Mouse (Mus musculus): Measurements from ENCODE around the gene Slc20a1. TPM values are rescaled to one million over a fixed set of nuclear protein-coding genes. Genes with fewer than 3 reads are reported as not detected.

Slc20a1 gene
- polyA plus RNA-seq, 2 experiments from 2014 or later = 94.7 to 130 TPM

DNA sequence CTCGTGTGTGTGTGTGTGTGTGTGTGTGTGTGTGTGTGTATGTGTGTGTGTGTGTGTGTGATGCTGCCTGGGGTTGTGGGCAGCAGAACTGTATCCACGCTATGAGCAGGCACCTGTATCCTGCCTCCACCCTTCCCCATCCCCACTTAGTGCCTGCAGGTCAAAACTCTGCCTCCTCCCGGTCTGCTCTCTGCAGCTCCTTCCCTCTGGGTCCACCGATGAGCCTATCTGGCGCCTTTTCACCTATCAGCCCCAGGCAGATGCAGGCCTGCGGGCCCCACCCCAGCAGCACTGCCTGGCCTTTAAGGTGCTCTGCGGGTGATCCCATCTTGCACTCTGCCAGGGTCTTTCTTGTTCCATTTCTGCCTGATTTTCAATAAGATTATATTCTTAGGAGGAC is 29.1 kb downstream of the Slc20a1 start:
- ATAC-seq = no peak

DNA sequence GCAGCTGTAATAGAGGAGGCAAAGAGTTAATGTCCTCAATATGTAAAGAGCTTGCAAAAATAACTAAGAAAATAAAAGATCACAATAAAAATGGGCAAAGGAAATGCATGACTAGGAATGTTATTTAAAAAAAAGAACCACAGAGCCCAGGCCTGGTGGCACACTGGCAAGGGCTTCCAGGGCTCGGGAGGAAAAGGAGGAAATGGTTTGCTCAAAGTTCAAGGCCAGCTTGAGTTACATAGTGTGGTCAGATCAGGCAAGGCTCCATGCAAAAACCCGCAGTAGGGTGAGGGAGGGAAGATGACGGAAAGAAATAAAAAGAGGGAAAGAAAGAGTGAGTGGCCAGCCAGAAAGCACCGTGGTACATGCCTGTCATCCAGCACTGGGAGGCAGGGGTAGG is 30.0 kb downstream of the Slc20a1 start:
- ATAC-seq = no peak

DNA sequence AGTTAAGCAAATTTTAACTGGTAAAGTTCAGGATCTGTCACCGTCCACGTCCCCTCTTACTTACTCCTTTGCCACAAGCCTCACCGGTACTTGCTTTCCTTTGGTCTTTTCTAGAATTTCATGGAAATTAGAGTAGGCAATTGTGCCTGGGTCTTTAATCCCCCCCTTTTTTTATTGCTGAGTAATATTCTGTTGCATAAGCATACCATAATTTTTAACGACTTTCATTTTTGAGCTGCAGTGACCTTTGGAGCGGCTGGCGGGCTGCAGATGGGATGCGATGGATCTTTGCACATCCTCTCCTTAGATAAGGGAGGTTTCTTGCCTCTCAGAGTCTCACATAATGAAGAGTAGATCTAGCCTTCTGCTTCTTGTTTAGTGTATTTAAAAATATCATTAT is 30.8 kb downstream of the Slc20a1 start:
- no peak for ATAC-seq

DNA sequence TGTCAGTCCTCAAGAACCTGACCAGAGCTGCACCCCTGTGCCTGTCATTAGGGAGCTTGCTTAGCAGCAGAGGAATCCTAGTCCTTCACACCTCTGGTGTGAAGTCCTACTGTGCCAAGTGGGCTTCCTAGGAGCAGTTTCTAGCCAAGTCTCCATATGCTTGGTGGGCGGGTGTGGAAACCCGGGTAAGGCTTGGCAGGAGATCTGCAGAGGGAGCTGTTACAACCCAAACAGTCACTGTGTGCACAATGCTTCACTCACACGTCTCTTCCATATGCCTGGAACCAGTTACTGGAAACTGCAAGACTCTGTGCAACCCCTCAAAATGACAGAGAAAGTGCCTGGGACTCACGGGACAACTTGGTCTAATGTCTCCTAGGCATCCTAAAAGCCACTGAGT is 33.5 kb downstream of the Slc20a1 start:
- ATAC-seq = no peak

DNA sequence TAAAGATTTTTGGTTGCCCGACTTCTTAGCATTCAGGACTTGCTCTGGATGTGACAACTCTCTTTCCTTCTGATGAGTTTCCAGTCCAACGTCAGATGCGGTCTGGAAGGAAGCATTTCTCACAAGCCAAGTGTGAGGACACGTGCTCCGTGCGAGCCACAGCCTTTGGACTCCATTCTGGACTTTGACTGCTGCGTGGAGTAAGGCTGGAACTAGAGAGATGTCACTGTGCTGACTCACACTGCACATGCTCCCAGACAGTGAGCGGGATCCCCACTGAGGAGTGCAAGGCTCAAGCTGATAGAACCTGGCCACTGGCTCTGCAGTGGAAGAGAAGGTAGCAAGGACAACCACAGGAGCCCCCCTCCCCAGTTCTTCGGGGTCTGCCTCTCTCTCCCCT is 33.9 kb downstream of the Slc20a1 start:
- no peak for ATAC-seq

DNA sequence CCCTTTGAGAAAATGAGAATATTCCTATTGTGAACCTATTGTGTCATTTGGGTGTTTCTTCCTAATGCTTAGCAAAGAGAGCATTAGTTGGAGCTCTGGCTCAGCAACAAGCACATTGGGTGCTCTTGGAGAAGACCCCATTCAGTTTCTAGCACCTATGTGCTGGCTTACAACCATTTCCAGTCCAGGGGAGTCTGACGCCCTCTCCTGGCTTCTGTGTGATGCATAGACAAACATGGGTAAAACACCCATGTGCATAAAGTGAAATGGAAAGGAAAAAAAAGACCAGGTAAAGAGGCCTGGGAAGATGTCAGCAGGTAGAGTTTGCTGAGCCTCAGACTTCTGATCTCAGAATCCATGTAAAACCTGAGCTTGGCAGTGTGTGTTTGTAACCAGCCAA is 34.7 kb downstream of the Slc20a1 start:
- ATAC-seq = no peak

DNA sequence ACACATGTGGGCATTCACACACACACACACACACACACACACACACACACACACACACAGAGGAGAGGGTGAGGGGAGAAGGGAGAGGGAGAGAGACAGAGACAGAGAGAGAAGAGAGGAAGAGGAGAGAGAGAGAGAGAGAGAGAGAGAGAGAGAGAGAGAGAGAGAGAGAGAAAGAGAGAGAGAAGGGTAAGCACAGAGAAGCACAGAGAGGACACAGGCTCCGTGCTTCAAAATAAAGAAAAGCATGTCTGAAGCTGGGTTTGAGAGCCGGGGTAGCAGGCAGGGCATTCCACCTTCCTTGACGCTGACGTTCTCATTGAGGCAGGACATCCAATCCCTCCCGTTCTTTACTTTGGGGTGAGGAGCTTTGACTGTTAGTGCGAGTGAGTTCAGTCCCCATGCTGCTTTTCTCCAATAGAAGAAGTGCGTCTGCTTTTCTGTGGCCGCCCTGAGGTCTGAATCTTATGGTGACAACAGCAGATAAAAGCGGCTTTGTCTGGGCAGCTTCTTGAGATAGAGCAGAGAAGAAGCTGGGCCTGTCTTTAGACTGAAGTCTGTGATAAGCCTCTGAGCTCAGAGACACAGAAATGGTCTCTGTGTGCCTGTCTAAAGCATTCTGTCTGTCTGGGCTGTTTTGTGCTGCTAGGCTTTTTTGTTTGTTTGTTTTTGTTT is 35.4 kb downstream of the Slc20a1 start:
- ATAC-seq = no peak

DNA sequence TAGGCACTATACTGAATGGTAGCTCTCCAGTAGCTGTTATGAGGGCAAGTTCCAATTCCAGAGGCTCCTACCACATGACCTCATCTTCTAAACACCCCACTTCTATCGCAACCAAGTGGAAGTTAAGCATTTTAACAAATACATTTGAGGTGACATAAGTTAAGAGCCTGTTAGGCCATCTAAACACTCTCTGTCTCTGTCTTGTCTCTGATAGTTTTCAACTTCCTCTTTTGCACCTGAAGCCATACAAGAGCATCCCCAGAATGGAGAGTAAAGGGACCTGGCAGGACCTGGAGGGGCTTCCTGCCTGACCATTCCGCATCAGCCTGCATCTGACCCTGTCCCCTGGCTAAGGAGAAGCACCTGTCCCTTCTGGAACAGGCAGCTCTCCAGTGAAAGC is 36.2 kb downstream of the Slc20a1 start:
- no peak for ATAC-seq

DNA sequence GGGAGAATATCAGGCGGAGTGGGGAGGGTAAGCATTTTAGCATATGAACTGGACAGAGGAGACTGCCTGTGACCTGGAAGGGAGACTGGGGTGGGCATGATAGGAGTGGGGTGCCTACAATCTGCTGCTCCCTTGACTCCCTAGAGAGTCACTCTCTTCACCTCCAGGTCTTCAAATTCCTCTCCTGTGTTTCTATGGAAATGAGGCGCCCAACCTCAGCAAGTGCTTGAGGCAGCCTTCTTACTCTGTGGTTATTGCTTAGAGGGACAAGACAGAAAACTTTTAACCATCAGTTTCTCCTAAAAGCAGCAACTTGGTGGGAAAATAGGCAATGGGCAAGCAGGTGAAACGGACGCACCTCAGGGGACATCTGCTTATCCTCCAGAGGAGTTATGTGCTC is 38.0 kb downstream of the Slc20a1 start:
- ATAC-seq = no peak

DNA sequence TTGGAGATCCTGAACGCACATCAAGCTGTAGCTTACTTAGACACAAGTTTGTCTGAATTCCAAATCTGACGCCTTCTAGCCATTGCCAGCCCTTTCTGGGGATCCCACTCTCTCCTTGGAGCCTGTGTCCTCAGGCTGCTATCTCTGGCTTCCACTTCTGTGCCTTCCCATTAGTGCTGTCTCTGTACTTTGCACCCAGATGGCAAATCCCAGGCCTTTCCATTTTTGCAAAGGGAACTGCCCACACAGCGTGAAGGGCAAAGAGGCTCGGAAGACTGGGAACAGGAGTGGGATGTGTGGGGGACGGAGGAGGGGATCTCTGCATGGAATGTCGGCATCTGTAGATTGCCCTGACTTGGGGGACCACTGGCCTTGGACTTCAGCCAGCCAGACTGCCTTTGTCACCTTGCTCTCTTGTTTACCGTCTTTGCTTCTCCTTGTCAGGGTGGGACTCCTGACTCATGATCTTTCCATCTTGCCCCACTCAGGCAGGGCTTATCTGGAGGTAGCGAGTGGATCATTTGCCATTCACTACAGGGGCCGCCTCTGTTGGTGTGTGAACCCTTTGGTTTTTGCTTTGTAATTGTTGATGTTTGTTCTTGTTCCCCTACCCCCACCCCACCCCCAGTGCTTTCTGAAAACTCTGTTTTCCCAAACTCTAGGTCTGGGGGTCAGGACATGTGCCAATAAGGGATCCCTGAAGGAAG is 42.3 kb downstream of the Slc20a1 start:
- ATAC-seq = no peak

DNA sequence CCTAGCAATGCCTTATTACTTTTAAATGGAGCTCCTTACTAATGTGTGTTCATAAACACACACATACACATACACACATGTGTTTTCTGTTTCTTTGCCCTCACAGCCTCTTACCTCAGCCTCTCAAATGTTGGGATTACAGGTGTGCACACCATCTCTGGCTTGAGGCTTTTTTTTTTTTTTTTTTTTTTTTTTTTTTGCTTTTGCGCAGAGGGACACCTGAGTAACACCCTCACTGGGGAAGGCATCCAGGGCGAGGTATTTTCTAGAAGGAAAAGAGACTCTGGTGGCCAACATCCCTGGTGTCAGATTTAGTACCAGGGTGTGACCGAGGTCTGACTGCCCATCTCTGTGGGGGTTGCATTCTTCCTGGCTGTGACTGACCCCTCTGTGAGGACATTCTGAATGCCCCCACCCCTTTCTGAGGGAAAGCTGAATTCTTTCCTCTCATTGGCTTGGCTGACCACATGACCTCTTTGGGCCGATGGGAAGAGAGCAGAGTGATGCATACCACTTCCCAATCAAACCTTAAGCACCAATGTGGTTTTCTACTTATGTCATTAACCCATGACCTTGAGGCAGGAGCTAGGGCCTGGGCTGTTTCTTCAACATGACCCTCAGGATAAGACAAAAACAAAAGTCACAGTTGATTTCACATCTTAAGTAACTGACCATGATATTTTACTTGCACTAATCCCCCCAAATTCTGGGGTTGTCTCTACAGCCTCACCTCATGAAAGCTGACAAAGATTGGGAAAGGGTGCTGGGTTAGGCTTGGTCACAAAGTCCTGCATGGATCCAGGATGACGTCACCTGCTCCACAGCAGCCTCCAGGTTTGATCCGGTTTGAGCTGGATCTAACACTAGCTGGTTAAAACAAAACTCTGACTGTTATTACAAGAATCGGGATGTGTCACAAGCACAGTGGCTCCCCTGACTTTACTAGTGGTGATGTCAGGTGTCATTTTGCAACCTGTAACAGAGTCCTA is 43.6 kb downstream of the Slc20a1 start:
- no peak for ATAC-seq

DNA sequence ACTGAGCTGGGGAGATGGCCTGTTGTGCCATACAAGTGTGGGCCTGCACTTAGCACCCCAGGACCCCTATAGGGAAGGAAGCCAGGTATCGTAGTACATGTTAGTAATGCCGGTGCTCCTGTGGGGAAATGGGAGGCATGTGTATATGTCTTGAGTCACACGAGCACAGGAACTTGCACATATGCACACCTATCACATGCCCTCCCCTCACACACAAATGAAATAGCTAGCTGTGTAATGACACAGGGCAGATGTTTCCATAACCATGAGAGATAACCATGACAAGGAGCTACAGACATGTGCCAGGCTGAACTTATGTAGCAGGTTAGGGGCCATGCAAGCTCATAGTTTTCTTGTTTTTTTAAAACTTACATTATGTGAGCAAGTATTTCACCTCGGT is 44.4 kb downstream of the Slc20a1 start:
- no peak for ATAC-seq

DNA sequence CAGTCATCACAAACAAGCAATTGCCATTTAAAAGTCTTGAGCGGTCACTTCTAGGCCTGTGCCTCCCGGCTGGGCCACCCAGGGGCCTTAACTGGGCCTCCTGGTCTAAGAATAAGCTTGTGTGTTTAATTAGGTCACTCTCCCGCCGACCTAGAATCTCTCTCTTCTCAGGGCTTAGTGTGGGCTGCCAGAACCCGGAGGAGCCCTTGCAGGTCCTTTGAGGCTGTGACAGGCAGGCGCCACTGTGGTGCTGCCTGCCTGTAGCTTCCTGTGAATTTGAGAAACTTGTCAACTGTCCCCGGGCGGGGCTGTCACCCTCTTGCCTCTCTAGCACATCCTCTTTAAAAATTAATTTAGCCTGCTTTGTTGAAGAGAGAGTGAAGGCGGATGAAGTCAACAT is 45.2 kb downstream of the Slc20a1 start:
- peak; percentile 90 for ATAC-seq

DNA sequence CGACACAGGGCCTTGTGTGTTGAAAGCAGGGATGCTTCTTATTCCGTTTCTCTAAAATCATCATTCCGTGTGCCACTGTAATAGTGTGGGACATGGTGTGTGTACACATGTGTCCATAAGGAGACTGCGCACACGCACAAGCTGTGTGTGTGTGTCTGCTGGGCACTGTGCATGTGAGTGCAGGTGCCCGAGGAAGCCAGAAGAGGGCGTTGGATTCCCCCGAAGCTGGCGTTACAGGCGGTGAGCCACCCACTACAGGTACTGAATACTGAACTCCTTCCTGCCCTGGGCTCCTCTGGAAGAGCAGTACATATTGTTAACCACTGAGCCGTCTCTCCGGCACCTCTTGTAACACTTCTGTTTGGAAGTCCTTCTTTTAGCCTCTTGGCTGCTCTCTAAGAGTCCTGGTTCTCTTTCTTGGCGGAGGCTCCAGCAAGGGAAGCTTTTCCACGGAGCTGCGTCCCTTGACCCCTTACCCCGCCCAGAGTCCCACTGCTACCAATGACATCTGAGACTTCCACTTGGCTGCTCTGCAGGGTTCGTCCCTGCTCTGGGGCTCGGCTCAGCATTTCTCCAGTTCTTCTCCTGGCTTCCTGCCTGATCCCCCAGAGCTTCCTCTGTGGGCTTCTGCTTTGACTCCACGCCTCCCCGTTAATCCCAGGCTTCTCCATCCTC is 46.0 kb downstream of the Slc20a1 start:
- no peak for ATAC-seq

DNA sequence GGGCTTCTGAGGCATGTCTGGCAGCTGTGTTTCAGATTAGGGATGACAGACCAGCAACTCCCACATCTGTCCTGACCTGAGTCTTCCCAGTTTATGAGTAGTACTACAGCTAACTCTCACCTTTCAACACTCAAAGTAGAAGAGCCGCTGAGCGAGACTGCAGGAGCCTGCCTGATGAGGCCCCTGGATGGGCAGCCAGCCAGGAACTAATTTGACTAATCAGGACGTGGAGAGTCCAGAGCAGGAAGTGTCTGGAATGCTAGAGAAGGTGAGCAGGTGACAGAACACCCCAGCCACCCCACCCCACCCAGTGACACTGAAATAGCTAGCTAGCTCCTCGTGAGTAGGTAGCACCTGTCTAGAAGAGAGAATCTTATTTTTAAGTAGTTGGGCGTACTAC is 47.1 kb downstream of the Slc20a1 start:
- ATAC-seq = no peak

DNA sequence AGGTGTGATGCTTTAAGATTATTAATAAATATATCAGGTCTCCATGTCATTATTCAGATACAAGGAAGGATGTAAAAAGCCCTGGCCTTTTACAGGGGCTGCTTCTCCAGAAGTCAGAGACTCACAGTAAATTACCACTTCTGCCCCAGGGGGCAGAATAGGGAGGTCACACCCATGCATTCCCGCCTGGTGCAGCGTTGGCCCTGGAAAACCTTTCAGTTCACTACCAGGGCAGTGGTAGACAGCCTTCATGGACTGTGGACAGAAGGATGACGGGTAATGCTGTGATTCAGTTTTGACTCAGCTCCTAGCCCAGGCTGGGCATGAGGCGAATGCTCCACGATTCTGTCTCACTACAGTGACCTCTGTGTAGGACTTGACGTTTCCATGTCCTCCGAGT is 47.9 kb downstream of the Slc20a1 start:
- no peak for ATAC-seq

DNA sequence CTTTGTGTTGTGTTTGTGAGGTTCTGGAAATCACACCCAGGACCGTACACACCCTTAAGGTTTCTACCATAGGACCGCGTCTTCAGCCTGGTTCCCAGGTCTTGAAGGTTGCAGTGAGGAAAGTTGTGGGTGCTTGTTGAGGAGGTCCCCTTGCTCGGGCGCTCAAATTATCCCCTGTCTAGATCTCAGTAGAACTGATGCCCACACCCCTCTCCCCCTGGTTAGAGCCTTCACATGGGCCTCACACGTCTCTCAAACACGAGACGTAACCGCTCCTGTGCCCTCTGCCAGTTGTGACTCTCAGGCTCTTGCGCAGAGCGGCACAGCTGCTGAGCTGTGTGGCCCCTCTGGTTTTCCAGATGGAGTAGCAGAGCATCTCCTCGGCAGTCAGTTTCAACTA is 48.4 kb downstream of the Slc20a1 start:
- ATAC-seq = no peak

DNA sequence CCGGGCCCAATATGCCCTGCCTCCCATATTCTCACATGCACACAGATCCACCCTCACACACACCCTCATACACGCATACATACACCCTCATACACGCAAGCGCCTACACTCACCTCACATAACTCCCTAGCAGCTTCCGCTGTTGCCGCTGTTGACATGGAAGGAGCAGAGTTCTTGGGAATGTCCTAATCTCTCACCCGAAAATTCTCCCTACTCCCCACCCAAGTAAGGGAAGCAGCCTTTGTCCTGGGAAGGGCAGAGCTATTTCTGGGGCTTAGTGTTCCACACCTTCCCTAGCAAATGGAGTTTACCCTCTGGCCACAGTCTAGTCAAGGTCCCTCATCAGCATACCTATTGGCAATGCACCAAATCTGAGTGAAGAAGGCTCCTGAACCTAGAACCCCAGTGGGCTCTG is 49.1 kb downstream of the Slc20a1 start:
- no peak for ATAC-seq

DNA sequence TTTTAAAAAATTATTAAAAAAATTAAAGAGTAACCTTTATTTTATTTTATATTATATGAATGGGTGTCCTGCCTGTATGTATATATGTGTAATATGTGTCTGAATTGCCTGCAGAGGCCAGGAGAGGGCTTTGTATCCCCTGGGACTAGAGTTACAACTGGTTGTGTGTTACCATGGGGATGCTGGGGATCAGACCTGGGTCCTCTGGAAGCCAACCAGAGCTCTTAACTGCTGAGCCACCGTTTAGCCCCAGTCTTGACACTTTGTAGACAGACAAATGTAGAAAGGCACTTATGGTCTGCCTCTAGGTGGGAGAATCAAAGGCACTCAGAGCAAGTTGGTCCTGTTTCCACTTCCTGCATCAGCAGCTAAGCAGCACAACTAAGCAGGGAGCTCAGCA is 50.8 kb downstream of the Slc20a1 start:
- no peak for ATAC-seq

DNA sequence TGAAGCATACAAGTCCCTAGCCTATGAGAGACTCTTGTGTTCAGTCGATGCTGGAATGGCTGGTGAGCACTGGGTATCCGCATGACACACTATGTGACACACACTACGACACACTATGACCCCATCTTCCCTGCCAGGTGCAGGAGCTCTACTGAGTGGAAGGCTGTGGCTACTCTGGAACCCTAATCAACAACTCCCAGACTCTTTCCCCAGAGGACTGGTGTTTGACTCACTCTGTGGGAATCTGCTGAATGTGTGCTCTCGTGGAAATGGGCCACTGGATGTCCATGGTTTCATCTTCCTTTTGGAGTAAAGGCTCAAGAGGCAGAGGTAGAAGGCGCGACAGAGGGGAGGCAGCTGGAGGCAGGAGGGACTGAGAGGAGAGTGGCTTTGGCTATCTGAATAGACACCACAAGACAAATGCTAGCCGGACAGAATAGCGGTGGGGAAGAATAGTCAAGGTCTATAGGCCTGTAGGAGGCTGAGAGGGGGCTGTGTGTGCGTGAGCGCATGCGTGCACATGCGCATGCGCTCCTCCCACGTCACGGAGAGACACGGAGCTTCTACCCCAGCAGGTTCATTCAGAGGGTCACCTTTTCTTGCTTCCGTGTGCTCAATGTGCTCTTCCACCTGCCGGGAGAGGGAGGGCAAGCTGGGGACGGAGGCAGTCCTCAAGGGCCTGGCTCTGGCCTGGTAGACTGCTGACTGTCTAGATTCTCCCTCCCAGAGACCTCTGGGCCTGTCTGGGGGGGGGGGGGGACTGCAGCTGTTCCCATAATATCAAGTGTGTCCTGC is 54.5 kb downstream of the Slc20a1 start:
- no peak for ATAC-seq

DNA sequence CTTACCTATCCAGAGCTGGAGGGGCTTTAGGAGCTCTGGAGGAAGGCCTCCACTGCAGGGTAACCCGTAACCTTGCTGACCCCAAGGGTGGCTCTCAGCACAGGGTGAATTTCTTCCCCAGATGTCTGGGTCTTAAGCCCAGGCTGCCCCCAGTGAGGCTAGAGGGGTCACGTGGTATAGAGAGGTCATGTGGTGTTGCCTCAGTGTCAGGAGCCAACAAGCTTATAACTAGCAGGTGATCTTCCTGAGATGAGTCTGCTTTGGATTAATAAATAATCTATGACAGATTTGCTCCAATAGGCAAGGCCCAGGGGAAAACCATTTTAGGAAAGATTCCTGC is 55.0 kb downstream of the Slc20a1 start:
- no peak for ATAC-seq

DNA sequence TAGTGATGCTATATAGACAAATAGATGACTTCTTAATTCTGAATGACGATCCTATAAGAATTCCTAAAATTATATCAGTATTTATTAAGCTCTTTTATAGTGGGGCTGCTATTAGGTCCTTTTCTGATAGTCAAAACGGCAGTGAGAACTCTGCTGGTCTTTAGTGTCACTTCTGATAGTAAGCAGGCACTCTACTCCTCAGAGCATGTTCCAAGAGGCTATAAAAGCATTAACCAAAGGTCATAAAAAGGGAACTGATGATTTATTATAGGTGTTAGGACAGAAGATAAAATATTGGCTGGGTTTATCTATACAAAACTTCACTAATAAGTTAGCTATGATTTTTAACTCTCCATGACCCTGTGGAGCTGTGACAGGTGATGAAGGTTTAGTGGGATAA is 55.5 kb downstream of the Slc20a1 start:
- ATAC-seq = no peak

Measured in CD4-positive, CD25-positive, alpha-beta regulatory T cell, adult 4 months (primary cell).